Mouse (Mus musculus) ES-Bruce4 (cell line): Measurements from ENCODE around the gene Kcnip3.

ENCODE experiments used
- EP300 ChIP-seq: IDR thresholded peaks from 2 replicates; pipeline ENCODE4 v1.6.1; 2011; ENCODE audit warnings: low read depth, low read length; ENCODE audit not compliant: insufficient read depth
- POLR2A ChIP-seq: IDR thresholded peaks from one replicate; pipeline ENCODE4 v1.8.1; 2011; ENCODE audit warnings: low read length; ENCODE audit not compliant: insufficient read depth

GRCm38 (mm10) chr2:127530418-127530817 lies 8.5 kb upstream of the Kcnip3 start:
- TF ChIP-seq POLR2A (no peak), EP300 (no peak)
